Mouse (Mus musculus) urinary bladder, adult 18-20 months (tissue): ENCODE data around the gene Ctcf.

Experiments used
- DNase-seq, 2 experiments: peaks; one replicate each; pipeline ENCODE4 v3.0.0; 2022; ENCODE audit warnings: low spot score in 2 of 2, mixed read lengths in 2 of 2

The Ctcf gene

DNA sequence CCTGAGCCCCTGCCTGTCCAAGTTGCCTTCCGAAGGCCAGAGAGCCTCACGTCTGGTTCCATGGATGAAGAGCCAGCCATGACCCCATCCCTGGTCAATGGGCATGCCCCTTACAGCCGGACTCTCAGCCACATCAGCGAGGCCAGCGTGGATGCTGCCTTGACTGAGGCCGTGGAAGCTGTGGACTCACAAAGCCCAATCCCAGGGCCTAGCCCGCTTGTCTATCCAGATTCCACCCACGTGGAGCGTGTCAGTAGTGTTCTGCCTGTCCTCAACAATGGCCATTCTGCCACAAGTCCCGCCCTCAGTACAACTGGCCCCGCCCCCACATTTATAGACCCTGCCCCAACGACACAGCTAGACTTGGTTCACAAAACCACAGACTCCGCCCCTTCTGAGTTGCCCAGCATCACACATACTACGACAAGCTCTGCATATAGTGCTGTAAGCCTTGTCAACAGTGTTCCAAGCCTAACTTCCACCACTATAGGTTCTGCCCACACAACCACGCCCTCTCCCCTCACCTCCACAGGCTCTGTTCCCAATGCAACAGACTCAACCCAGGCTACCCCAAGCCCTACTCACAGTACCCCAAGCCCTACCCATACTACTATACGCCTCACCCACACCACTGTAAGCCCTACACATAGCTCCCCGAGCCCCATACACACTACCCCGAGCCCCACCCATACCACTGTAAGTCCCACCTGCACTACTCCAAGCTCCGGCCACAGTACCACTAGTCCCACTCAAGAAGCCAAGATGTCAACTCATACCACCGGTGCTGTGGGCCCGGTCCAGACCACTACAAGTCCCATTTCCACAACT, 18.7 kb upstream of the Ctcf start:
- no peak for DNase-seq

DNA sequence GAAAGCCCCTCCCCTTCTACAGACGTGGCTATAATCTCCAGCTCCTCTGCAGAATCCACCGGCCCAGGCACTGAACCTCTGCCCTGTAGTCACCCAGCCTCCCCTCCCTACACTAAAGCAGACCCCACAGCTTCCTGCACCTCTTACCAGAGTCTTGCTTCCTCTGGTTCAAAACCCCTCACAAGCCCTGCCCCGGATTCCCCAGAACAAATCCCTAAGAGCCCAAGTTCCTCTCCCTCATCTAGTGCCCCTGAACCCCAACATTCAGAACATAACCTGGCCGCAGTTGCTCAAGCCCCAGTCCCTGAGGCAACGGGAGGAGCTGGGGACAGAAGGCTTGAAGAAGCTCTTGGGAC, 18.1 kb upstream of the Ctcf start:
- no peak for DNase-seq

DNA sequence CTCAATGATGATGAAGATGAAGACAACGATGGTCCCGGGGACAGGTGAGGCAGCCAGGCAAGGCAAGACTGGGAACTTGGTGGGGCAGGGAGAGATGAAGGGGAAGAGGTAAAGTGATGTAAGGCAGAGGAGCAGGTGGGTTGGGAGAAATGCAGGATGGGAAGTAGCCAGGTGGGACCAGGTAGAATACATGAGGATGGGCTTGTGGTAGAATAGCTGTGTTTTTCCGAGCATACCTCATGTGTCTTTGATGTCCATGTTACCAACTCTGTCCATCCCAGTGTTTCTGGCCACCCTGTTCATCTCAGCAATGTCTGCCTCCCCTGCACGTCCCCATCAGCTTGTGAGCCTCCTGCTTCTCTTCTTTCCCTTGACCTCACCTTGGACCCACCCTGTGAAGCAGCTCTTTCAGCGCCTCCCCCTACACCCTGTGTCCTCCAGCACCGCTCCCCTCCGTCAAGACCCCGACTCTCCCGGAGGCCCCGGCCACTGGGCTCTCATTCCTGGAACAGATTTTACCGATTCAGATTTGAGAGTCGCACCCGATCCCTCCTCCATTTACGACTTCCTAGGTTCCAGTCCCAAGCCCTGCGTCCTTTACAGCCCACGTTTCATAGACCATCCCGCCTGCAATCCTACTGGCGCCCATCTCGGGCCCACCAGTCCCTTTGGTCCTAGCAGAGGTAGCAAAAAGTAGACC, 17.3 kb upstream of the Ctcf start:
- DNase-seq: no peak

DNA sequence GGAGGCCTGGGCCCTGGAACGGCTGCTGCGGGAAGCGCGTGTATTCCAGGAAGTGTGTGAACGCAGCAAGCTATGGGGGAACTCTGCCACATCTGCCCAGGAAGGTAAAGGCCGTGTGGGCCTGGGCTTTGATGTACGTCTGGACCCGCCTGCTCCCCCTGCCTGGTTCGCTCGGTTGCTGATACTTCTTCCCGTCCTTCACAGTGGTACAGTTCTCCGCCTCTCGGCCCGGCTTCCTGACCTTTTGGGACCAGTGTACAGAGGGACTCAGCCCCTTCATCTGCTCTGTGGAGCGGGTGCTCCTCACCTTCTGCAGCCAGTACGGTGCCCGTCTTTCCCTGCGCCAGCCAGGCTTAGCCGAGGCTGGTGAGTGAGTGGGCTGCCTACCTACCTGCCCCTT, 16.2 kb upstream of the Ctcf start:
- no peak for DNase-seq

DNA sequence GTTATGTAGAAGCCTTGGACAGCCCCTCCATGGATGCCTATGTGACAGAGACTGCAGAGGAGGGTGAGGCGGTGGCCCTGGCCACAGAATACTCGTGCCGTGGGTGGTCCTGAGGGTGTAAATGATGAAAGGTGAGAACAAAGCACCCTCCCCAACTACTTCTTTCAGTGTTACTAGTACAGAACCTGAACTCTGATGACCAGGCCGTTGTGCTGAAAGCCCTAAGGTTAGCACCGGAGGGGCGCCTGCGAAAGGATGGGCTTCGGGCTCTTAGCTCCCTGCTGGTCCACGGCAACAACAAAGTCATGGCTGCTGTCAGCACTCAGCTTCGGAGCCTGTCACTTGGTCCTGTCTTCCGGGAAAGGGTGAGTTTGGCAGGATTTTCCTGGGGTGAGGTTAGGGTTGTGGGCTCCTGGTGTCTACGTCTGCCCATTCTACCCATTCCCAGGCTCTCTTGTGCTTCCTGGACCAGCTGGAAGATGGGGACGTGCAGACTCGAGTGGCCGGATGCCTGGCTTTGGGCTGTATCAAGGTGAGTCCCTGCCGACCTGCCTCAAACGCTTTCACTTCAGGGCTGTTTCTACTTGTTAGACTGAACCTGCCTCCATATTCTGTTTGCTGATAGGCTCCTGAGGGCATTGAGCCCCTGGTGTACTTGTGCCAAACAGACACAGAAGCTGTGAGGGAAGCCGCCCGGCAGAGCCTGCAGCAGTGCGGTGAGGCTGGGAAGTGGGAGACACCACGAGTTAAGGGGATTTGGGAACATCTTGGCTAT, 15.2 kb upstream of the Ctcf start:
- DNase-seq: no peak

DNA sequence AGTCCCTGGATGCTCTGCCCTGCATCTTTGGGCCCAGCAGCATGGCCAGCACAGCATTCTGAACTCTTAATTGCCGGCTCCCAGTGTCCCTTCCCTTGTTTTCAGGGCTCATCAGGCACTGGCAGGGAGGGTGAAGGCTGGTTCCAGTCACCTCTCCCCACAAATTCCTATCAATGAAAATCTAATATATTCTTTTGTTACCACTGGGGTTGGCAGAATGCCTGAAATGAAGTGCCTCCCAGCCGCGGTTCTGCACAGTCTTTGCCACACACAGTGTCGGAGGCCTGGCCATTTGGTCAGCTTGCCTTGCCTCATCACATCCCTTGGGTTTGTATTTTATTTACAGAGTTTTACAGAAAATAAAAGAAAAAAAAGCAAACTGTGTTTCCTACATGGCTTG, 14.5 kb upstream of the Ctcf start:
- no peak for DNase-seq

DNA sequence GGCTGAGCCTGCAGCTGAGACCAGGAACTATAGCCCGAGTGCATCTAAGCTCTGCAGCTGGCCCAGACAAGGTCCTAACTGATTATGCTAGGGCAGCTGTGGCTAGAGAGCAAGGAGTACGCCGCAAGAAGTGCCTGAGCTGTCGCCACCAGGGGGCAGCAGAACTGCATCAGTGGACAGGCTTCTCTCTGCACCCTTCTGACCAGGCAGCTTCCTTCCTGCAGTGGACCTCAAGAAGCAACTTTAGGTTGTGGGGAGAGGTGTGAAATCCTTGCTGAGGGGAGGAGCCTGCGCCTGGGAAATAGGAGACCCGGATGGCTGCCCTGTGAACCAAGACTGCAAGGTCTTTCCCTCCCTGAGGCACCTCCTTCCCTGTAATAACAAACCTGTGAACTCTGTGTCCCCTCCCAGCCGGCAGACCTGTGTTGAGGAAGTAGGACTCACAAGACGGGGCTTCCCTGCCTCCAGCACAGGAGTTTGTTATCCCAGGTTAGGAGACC, 13.9 kb upstream of the Ctcf start:
- peak; percentile 88 to 92 for DNase-seq

DNA sequence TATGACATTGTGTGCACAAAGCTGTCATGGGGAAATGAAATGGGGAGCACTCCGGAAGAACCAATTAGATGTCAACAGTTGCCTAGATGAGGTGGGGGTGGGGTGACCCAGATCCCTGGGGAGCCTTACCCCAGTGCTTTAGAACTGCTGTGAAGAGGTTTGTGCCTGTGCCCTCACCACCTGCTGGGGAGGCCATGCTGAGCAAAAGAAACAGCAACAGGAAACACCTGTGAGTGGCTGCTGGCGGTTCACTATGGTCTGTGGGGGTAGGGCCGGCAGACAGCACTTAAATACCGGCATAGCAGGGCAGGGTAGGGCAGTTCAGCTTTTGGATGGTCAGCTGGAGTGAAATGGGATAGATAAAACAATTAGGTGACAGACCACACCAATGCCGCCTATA, 13.2 kb upstream of the Ctcf start:
- no peak for DNase-seq

DNA sequence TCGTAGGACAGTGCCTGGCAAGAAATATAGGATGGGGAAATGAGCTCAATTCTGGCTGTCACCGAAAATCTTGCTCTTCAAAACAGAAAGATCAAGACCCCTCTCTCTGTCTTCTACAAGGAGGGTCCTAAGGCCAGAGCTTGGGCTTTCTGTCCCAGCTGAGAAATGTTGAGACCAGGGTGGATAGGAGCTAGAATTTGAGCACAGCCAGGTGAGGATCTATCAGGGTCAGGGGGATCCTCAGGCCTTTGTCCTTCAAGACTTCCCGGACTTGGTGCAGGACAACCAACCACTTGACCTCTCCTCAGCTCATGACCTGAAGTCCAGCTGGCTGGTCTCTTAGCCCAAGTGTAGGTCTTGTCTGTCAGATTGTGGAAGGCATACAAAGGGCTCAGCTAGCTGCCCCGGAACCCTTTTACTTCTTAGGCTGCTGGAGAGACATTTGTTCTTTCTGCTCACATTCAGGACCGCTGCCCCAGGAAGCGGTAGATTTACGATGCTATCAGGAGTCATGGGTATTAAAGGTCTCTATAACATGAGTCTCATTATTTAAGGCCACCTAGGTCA, 12.6 kb upstream of the Ctcf start:
- DNase-seq: no peak

DNA sequence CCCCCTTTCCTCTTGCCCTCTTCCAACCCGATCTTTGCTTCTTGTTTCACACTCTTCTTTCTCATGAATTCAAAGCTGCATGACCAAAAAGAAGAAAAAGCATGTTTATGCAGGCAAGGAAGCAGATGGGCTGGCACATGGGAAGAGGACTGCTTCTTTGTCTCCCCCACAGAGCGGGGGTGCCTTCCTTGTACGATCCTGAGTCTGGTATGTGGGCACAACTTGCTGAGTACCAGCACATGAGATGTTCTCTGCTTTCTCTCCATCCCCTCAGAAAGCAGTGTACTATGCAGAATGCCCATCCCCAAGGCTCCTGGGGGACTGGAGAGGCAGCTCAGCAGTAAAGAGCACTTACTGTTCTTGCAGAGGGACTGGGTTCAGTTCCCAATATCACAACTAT, 12.0 kb upstream of the Ctcf start:
- no peak for DNase-seq

DNA sequence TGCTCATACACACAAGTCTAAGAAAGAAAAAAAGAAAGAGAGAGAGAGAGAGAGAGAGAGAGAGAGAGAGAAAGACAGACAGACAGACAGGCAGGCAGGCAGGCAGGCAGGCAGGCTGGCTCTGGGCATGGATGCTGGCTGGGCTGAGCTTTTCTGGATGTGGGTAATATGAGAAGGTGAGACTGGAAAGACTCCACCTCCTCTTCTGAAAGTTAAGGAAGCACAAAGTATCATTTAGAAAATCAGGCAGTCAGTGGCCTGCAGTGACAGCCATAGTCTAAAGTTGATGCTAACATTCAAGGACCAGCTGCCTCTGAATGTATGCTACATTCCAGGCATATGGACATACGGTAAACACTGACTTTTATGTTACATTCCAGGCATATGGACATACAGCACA, 11.5 kb upstream of the Ctcf start:
- no peak for DNase-seq

DNA sequence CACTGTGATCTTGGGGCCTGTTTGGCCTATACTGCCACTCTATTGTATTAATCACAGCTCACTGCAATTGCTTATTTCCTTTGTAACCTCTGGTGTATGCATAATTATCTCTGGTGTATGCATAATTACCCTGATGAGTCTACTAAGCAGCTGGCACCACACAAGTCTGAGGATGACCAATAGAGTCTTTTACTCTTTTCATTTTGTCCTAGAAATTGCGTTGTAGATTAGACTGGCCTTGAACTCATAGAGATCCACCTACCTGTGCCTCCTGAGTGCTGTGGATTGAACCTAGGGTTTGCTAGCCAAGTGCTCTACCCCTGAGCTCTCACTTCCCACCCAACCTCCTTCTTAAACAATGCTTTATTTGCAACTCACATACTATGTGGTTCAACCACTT, 10.3 kb upstream of the Ctcf start:
- DNase-seq: no peak

DNA sequence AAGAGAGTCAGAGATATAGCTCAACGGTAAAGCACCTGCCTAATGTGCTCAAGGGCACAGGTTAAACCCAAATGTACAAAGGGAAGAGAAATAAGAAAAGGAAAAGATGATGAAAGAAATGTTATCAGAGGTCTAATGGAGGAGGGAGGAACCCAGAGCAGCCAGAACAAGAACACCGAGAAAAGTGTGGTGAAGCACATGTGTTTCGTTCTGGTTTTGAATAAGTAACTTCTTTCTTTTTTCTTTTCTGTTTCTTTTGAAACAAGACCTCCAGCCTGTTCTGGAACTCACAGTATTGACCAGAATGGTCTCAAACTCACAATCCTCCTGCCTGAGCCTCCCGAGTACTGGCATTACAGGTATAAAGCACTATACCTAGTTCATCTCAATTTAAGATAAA, 7.0 kb upstream of the Ctcf start:
- no peak for DNase-seq

DNA sequence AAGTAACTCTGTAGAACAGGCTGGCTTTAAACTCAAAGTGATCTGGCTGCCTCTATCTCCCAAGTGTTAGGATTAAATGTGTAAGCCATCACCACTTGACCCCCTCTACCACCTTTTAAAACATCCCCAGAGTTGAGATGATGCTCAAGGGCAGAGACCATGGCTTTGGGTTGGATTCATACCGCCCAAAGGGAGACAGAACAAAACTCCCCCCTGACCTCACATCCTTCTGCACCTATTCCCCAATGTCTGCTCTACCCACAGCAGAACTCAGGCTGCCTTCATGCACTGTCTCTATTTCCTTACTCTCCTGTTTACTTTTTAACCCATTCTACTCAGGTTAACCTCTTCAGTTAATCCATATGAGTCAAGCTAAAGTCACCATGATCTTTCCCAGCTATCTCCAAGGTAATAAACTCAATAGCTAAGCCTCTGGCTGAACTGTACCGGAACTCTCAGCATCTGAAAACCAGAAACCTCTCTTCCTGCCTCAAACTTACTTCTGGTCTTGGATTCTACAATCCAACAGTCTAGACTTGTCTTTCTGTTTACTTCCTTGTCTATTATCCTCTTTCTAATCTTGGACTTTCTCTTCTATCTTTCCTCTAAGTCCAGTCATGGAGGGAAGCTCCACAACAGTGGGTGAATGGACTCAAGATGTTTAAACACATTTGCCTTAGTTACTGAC, 1.5 kb upstream of the Ctcf start:
- no peak for DNase-seq

DNA sequence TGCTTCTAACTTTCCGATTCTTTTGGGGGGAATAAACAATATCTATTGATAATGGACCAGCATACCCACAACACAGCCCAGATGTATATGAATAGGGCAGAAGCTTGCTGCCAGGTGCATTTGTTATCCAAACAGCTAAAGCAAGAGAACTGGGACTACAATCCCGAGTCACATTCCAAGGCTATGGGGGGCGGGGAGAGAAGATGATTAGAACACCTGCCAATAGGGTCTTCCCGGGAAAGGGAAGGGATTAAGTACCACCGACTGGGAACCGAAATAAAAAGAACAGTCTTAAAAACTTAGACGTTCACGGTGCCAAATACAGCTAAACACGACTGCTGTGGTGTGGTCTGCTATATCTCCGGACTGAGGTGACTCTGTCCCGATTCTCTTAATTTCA, 887 bp upstream of the Ctcf start:
- no peak for DNase-seq

DNA sequence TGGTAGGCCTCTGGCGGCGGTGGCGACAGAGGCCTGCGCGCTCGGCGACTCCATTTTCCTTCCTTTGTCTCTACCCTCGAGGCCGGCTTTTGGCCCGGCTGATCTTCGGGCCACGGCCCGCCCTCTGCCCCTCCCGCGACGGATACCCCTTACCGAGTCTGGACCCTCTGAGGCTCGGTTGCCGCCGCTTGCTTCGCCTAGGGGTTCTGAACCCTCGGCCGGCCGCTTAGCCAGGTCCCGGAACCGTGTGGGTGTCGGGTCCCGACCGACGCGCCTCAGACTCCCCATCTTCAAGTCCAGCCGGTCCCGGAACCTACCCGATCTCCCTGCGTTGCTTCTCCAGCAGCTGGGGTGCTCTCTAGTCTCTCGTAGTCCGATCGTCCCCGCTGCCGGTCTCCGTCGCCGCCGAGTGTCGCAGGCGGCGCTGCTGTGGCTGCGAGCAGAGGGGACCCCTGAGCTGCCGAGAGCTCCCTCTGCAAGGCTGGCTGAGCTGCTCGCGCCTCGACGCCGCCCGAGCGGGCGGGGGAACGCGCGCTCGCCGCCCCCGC, 669 bp downstream of the Ctcf start, which contains the start of gene Agrp:
Agrp (minus strand) TSS at position 431 of the 548 bp plus-strand sequence.
- DNase-seq: peak; percentile 18 to 65

DNA sequence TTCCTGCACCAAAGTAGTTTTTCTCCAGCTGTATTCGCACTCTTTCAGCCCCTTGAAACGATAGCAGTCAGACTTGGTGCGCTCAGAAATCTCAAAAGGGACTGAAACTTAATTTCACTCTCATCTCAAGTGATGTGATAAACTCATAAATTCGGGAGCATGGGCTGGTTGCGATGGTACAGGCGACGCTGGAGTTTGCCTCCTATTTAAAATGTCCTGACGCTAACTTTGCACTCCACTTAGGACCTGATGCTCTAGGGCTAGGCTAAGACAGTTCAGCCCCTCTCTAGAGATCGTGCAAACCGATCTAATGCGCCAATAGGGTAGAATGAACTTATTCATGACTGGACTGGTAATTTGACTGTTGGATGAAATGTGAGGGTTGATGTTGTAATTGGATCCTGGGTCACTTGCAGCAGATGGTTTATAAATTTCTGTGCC, 1.3 kb downstream of the Ctcf start:
- DNase-seq: no peak

DNA sequence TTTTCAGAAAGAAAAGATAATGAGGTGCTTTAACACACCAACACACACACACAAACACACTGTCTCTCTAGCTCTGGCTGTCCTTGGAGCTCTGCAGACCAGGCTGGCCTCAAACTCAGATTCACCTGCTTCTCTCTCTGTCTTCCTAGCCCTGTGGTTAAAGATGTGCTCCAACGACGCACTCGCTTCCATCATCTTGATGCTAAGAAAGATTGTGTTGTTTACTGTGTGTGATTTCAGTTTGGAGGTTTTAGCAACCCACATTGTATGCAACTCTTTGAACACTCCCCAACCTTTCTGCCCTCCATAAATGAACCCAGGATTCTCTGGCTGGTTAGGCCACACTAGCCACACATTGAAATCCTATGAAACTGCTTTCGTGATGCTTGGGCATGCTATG, 2.1 kb downstream of the Ctcf start:
- no peak for DNase-seq

DNA sequence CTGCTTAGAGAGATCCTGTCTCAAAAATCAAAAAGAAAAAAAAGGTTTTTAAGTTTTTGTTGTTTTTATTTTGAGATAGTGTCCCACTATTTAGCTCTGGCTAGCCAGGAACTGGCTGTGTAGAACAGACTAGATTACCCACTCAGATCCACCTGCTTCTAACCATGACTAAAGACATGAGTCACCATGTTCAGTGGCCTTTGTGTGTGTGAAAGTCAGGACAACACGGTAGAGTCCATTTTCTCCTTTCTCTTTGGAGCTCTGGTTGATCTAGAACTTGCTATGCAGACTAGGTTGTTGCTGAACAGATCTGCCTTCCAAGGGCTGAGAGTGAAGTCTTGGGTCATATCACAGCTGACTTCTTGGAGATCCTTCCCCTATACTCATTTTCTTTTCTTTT, 3.5 kb downstream of the Ctcf start:
- DNase-seq: no peak

DNA sequence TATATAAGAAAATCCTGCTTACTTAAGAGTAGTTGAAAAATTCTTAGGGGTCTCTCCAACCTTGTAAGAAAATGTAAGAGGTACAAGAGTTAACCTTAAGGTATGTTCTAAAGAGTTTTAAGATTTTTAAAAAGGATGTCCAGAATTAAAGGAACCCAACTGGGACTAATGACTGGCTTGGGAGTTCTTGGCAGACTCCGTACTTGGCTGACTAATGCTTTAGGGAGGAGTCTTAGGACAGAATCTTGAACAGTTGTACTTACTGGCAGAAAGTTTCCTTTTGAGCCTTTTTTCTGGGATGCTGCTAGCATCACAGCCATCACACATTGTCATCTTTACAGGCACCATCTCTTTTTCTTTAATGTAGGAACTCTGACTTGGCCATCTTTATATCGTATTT, 4.1 kb downstream of the Ctcf start:
- no peak for DNase-seq

DNA sequence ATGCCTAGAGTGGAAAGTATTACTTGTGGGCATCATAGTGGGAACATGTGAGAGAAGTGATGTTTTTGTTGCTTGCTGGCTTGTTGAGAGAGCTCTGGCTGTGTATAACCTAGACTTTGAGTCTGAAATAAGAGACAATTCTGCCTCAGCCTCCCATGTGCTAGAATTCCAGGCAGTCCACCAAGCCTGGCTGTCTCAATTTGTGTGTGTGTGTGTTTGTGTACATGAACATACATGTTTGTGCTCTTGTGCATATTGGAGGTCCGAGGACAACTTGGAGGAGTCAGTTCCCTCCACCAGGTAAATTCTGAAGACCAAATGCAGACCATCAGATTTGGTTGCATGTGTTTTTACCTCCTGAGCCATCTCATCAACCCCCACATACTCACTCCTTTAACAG, 8.8 kb downstream of the Ctcf start:
- no peak for DNase-seq
